Mouse (Mus musculus): ENCODE measurements around the gene Zmynd15.

- TF ChIP-seq CTCF (IDR thresholded peaks at IDR 0.05; ENCODE audit: insufficient read depth, low read length) (no peak), POLR2A (IDR thresholded peaks at IDR 0.05; ENCODE audit: borderline replicate concordance, extremely low read depth, low read depth, low read length) (no peak)
Measured at GRCm38 (mm10) chr11:70412591-70412990, 46.6 kb upstream of the Zmynd15 start.

All from lung, adult 2 months (tissue).